27 mouse cellular contexts compared by ENCODE assay signal in genomic region chr16:12116926-12117325, GRCm38 (mm10).
DNase-seq lines count a peak whose midpoint lies in the region; ATAC-seq and TF ChIP-seq lines count a peak whose summit lies in the region.
"Had no signal": no experiment of that assay in that cellular context is flagged by ENCODE, and none has a peak within 500 bp of the region (broad histone marks: within the 10 kb centered on the region; RNA-seq: fewer than 3 reads in every experiment).

No protein-coding gene starts in this region.

- 0 out of 2 replicates have a peak overlapping the region, but pooled peaks have one; percentile 10 for H3K27ac ChIP-seq in forebrain, embryonic 13.5 days
- no peak overlapping the region for H3K27ac ChIP-seq in forebrain, postnatal 0 days (ENCODE audit: low read depth, low read length)
- H3K27ac ChIP-seq: embryonic facial prominence, embryonic 13.5 days; embryonic facial prominence, embryonic 15.5 days; forebrain, embryonic 10.5 days; forebrain, embryonic 12.5 days; forebrain, embryonic 15.5 days had no signal

- H3K4me2 ChIP-seq in forebrain, embryonic 13.5 days = no peak overlapping the region
- no peak overlapping the region for H3K4me2 ChIP-seq in forebrain, postnatal 0 days (ENCODE audit: low read depth)
- H3K4me2 ChIP-seq: embryonic facial prominence, embryonic 13.5 days; embryonic facial prominence, embryonic 15.5 days; forebrain, embryonic 12.5 days; forebrain, embryonic 15.5 days had no signal

- H3K36me3 ChIP-seq in forebrain, embryonic 13.5 days (ENCODE audit: poor library complexity, severe bottlenecking) = no peaks in the 10 kb centered on the region
- H3K36me3 ChIP-seq in forebrain, postnatal 0 days (ENCODE audit: insufficient read depth) = no peaks in the 10 kb centered on the region
- H3K36me3 ChIP-seq: embryonic facial prominence, embryonic 13.5 days; embryonic facial prominence, embryonic 15.5 days; forebrain, embryonic 10.5 days; forebrain, embryonic 12.5 days; forebrain, embryonic 15.5 days; G1E had no signal

- no peak for DNase-seq in forebrain, postnatal 0 days
- peak; percentile 73 for DNase-seq in heart, adult 11 months
- no peak for DNase-seq in heart, adult 18-20 months
- peak; percentile 24 for DNase-seq in right cerebral cortex, adult 18-20 months
- no peak for DNase-seq in right cerebral cortex, postnatal 36 days (ENCODE audit: low spot score in 2 of 2)
- DNase-seq: adrenal gland, adult 8-10 months; adrenal gland, postnatal 14 days; adrenal gland, postnatal 36 days; B cell, adult 2 months; cerebellum, adult 11 months; cerebellum, adult 18-20 months; cerebellum, adult 8-10 months; cerebellum, adult 9-11 months; cerebellum, postnatal 14 days; cerebellum, postnatal 36 days; embryo, embryonic 11 days had no signal

- peaks cover 9% of the 10 kb centered on the region for H3K4me1 ChIP-seq in forebrain, embryonic 13.5 days
- peaks cover 11% of the 10 kb centered on the region for H3K4me1 ChIP-seq in forebrain, postnatal 0 days (ENCODE audit: insufficient read depth)
- H3K4me1 ChIP-seq: embryonic facial prominence, embryonic 13.5 days; embryonic facial prominence, embryonic 15.5 days; forebrain, embryonic 10.5 days had no signal

- 88% methylated on average over 1 of the region's 1 CpGs for WGBS in forebrain, embryonic 13.5 days
- 86% methylated on average over 1 of the region's 1 CpGs for WGBS in forebrain, postnatal 0 days

- no peaks in the 10 kb centered on the region for H3K27me3 ChIP-seq in forebrain, embryonic 13.5 days
- H3K27me3 ChIP-seq in forebrain, postnatal 0 days (ENCODE audit: insufficient read depth, low read length) = no peaks in the 10 kb centered on the region
- H3K27me3 ChIP-seq: embryonic facial prominence, embryonic 13.5 days; embryonic facial prominence, embryonic 15.5 days; forebrain, embryonic 12.5 days; forebrain, embryonic 15.5 days had no signal

- no peak overlapping the region for H3K9ac ChIP-seq in forebrain, embryonic 13.5 days
- H3K9ac ChIP-seq in forebrain, postnatal 0 days = no peak overlapping the region
- H3K9ac ChIP-seq: embryonic facial prominence, embryonic 13.5 days; embryonic facial prominence, embryonic 15.5 days; forebrain, embryonic 12.5 days; forebrain, embryonic 15.5 days had no signal

- no peak overlapping the region for H3K4me3 ChIP-seq in forebrain, embryonic 13.5 days
- H3K4me3 ChIP-seq in forebrain, postnatal 0 days (ENCODE audit: low read depth, low read length) = no peak overlapping the region
- H3K4me3 ChIP-seq: embryonic facial prominence, embryonic 13.5 days; embryonic facial prominence, embryonic 15.5 days; erythroblast, embryonic 14.5 days; forebrain, embryonic 10.5 days; forebrain, embryonic 12.5 days; forebrain, embryonic 15.5 days had no signal

- no peak for ATAC-seq in forebrain, embryonic 13.5 days
- no peak for ATAC-seq in forebrain, postnatal 0 days
- ATAC-seq: activated CD4-positive, CD25-positive, alpha-beta regulatory T cell, adult 4 months; CD4-positive, CD25-positive, alpha-beta regulatory T cell, adult 4 months; forebrain, embryonic 15.5 days; Patski had no signal

- TF ChIP-seq CTCF in forebrain, postnatal 0 days (IDR thresholded peaks at IDR 0.05; ENCODE audit: low read depth) = no peak

- no peaks in the 10 kb centered on the region for H3K9me3 ChIP-seq in forebrain, embryonic 13.5 days (replicated peaks)
- no peaks in the 10 kb centered on the region for H3K9me3 ChIP-seq in forebrain, postnatal 0 days (ENCODE audit: low read length)
- H3K9me3 ChIP-seq: embryonic facial prominence, embryonic 13.5 days; embryonic facial prominence, embryonic 15.5 days; forebrain, embryonic 10.5 days; forebrain, embryonic 12.5 days; forebrain, embryonic 15.5 days; G1E had no signal

Comparison
In these comparisons a context has a peak if more than half of its experiments do, and no peak if none do; other contexts are left out.
1. DNase-seq: peak in heart, adult 11 months (single experiment) and right cerebral cortex, adult 18-20 months (single experiment); none in forebrain, postnatal 0 days (single experiment), heart, adult 18-20 months (0 of 2) and right cerebral cortex, postnatal 36 days (0 of 2).